ENCODE assay signal across 24 mouse cellular contexts in the genomic region with DNA sequence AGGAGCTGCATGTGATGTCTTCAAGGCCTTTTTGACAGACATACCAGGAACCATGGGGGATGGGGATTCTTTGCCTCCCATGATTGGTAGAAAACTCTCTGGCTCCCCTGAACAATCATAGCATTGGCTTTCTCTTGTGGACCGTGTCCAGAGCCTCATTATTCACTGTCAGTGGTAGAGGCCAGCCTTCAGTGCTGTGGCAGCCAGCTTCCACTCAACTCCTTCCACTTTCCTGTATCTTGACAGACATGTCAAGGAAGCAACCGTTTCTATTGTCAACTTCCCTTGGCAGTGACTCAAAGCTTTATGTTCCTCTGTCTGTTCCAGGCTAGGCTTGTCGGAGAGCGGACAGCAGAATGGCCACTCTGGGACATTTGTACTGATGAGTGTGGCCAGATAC.
DNase-seq lines count a peak whose midpoint lies in the region; ATAC-seq and TF ChIP-seq lines count a peak whose summit lies in the region.
"Had no signal": no experiment of that assay in that cellular context is flagged by ENCODE, and none has a peak within 500 bp of the region (broad histone marks: within the 10 kb centered on the region; RNA-seq: fewer than 3 reads in every experiment).

No protein-coding gene starts in this region.

- no peak overlapping the region for H3K9ac ChIP-seq in heart, postnatal 0 days (replicated peaks; ENCODE audit: low read depth, low read length)
- no peak overlapping the region for H3K9ac ChIP-seq in kidney, embryonic 14.5 days (ENCODE audit: low read depth, low read length)
- no peak overlapping the region for H3K9ac ChIP-seq in lung, postnatal 0 days (replicated peaks; ENCODE audit: low read depth)
- H3K9ac ChIP-seq: embryonic facial prominence, embryonic 12.5 days; hindbrain, embryonic 12.5 days; neural tube, embryonic 13.5 days had no signal

- TF ChIP-seq CTCF in heart, postnatal 0 days (IDR thresholded peaks at IDR 0.05; ENCODE audit: low read depth) = no peak
- no peak for TF ChIP-seq CTCF in lung, postnatal 0 days (IDR thresholded peaks at IDR 0.05)
- TF ChIP-seq CTCF in lung, adult 2 months (IDR thresholded peaks at IDR 0.05; ENCODE audit: insufficient read depth, low read length) = no peak

- 36% methylated on average over 4 of the region's 4 CpGs for WGBS in heart, postnatal 0 days
- 59% methylated on average over 4 of the region's 4 CpGs for WGBS in kidney, embryonic 14.5 days
- 40% methylated on average over 4 of the region's 4 CpGs for WGBS in lung, postnatal 0 days
- WGBS in lung, adult 2 months = 28% methylated on average over 4 of the region's 4 CpGs

- no peak for ATAC-seq in heart, postnatal 0 days (ENCODE audit: insufficient read depth, low read depth)
- no peak for ATAC-seq in kidney, embryonic 14.5 days (ENCODE audit: low FRiP score, low TSS enrichment)
- peak; percentile 56 for ATAC-seq in lung, postnatal 0 days
- ATAC-seq: inflammation-experienced regulatory T-cells, adult 6 months; midbrain, embryonic 16.5 days had no signal

- no peaks in the 10 kb centered on the region for H3K27me3 ChIP-seq in heart, postnatal 0 days (ENCODE audit: control insufficient read depth, insufficient read depth, low read length)
- no peaks in the 10 kb centered on the region for H3K27me3 ChIP-seq in kidney, embryonic 14.5 days (ENCODE audit: control insufficient read depth, insufficient read depth, low read length)
- H3K27me3 ChIP-seq in lung, postnatal 0 days (replicated peaks; ENCODE audit: insufficient read depth, low read length) = no peaks in the 10 kb centered on the region
- H3K27me3 ChIP-seq: embryonic facial prominence, embryonic 12.5 days; hindbrain, embryonic 12.5 days; neural tube, embryonic 13.5 days had no signal

- no peak for TF ChIP-seq POLR2A in lung, adult 2 months (IDR thresholded peaks at IDR 0.05; ENCODE audit: borderline replicate concordance, extremely low read depth, low read depth, low read length)

- H3K4me2 ChIP-seq in heart, postnatal 0 days (ENCODE audit: low read depth, low read length) = no peak overlapping the region
- no peak overlapping the region for H3K4me2 ChIP-seq in kidney, embryonic 14.5 days (replicated peaks; ENCODE audit: low read depth, low read length)
- no peak overlapping the region for H3K4me2 ChIP-seq in lung, postnatal 0 days (replicated peaks; ENCODE audit: low read depth, low read length)
- H3K4me2 ChIP-seq: embryonic facial prominence, embryonic 12.5 days; hindbrain, embryonic 12.5 days; liver, embryonic 11.5 days; neural tube, embryonic 13.5 days had no signal

- TF ChIP-seq EP300 in heart, postnatal 0 days (IDR thresholded peaks at IDR 0.05; ENCODE audit: low read depth) = no peak
- TF ChIP-seq EP300 in lung, postnatal 0 days (IDR thresholded peaks at IDR 0.05) = no peak

- H3K36me3 ChIP-seq in heart, postnatal 0 days (replicated peaks; ENCODE audit: control insufficient read depth, insufficient read depth, low read length) = no peaks in the 10 kb centered on the region
- no peaks in the 10 kb centered on the region for H3K36me3 ChIP-seq in kidney, embryonic 14.5 days (ENCODE audit: control insufficient read depth, insufficient read depth, low read length)
- H3K36me3 ChIP-seq in lung, postnatal 0 days (ENCODE audit: insufficient read depth, low read length) = no peaks in the 10 kb centered on the region
- H3K36me3 ChIP-seq: embryonic facial prominence, embryonic 12.5 days; hindbrain, embryonic 12.5 days; midbrain, embryonic 10.5 days; neural tube, embryonic 13.5 days had no signal

- H3K4me3 ChIP-seq in heart, postnatal 0 days (ENCODE audit: low read depth, low read length) = no peak overlapping the region
- H3K4me3 ChIP-seq in kidney, embryonic 14.5 days (ENCODE audit: low read length) = no peak overlapping the region
- no peak overlapping the region for H3K4me3 ChIP-seq in lung, postnatal 0 days (ENCODE audit: low read depth, low read length)
- H3K4me3 ChIP-seq in lung, adult 2 months (replicated peaks; ENCODE audit: extremely low read depth, low read depth, low read length) = no peak overlapping the region
- H3K4me3 ChIP-seq: embryonic facial prominence, embryonic 12.5 days; hindbrain, embryonic 12.5 days; midbrain, embryonic 10.5 days; myocyte; neural tube, embryonic 13.5 days had no signal

- H3K4me1 ChIP-seq in heart, postnatal 0 days (ENCODE audit: control insufficient read depth, insufficient read depth) = no peaks in the 10 kb centered on the region
- H3K4me1 ChIP-seq in kidney, embryonic 14.5 days (ENCODE audit: control insufficient read depth, insufficient read depth, low read length) = no peaks in the 10 kb centered on the region
- H3K4me1 ChIP-seq in lung, postnatal 0 days (ENCODE audit: insufficient read depth, low read depth, low read length) = no peaks in the 10 kb centered on the region
- H3K4me1 ChIP-seq in lung, adult 2 months (ENCODE audit: control insufficient read depth, insufficient read depth, low read length) = no peaks in the 10 kb centered on the region
- H3K4me1 ChIP-seq: embryonic facial prominence, embryonic 12.5 days; hindbrain, embryonic 12.5 days; midbrain, embryonic 10.5 days; neural tube, embryonic 13.5 days had no signal

- no peak overlapping the region for H3K27ac ChIP-seq in heart, postnatal 0 days (ENCODE audit: low read depth)
- no peak overlapping the region for H3K27ac ChIP-seq in kidney, embryonic 14.5 days (ENCODE audit: low read depth, low read length)
- no peak overlapping the region for H3K27ac ChIP-seq in lung, postnatal 0 days (ENCODE audit: low read length)
- H3K27ac ChIP-seq: embryonic facial prominence, embryonic 12.5 days; hindbrain, embryonic 12.5 days; macrophage; midbrain, embryonic 10.5 days; neural tube, embryonic 13.5 days had no signal

- H3K9me3 ChIP-seq in heart, postnatal 0 days (replicated peaks; ENCODE audit: control insufficient read depth, low read length) = no peaks in the 10 kb centered on the region
- no peaks in the 10 kb centered on the region for H3K9me3 ChIP-seq in kidney, embryonic 14.5 days (ENCODE audit: control insufficient read depth, low read length)
- no peaks in the 10 kb centered on the region for H3K9me3 ChIP-seq in lung, postnatal 0 days (ENCODE audit: low read length)
- H3K9me3 ChIP-seq: embryonic facial prominence, embryonic 12.5 days; hindbrain, embryonic 12.5 days; midbrain, embryonic 10.5 days; neural tube, embryonic 13.5 days had no signal

- DNase-seq in heart, postnatal 0 days (ENCODE audit: low spot score) = peak; percentile 10
- DNase-seq in heart, adult 9 months (ENCODE audit: low spot score in 2 of 2) = no peak
- peak; percentile 41 for DNase-seq in kidney, postnatal 14 days
- DNase-seq in lung, postnatal 0 days (ENCODE audit: low spot score) = peak; percentile 21
- DNase-seq in lung, adult 2 months = no peak
- DNase-seq in lung, postnatal 4 days = peak; percentile 7 to 20
- no peak for DNase-seq in right cerebral cortex, adult 18-20 months
- DNase-seq: adrenal gland, postnatal 25 days; cerebellum, adult 9-10 months; gastrocnemius, postnatal 25 days; kidney, adult 9 months; layer of hippocampus, postnatal 36 days; thymus, adult 2 months; thymus, postnatal 4 days had no signal

Comparison
In these comparisons a context has a peak if more than half of its experiments do, and no peak if none do; other contexts are left out.
1. DNase-seq: peak in heart, postnatal 0 days (single experiment), kidney, postnatal 14 days (single experiment), lung, postnatal 0 days (single experiment) and lung, postnatal 4 days (2 of 2); none in heart, adult 9 months (0 of 2), lung, adult 2 months (single experiment) and right cerebral cortex, adult 18-20 months (single experiment).